Mouse (Mus musculus) CH12.LX (cell line): ENCODE data around the gene Trove2. TPM values are rescaled to one million over a fixed set of nuclear protein-coding genes. Genes with fewer than 3 reads are reported as not detected.

ENCODE experiments used
- DNase-seq: peaks from one replicate; pipeline ENCODE4 v3.0.0-alpha.2; 2013; ENCODE audit errors: extremely low read depth
- H3K27ac ChIP-seq: 2 replicates; pipeline ENCODE4 v1.5.1; 2012; ENCODE audit warnings: low read depth, mild to moderate bottlenecking, control low read depth, moderate library complexity; ENCODE audit not compliant: insufficient read depth
- H3K27me3 ChIP-seq: replicated peaks from 2 replicates; pipeline ENCODE3; 2012; ENCODE audit warnings: inconsistent platforms
- H3K36me3 ChIP-seq, 2 experiments: replicated peaks in 1 of 2; 2 replicates each; pipeline versions ENCODE3 to v1.6.1; 2012; ENCODE audit warnings: inconsistent platforms in 1 of 2, low read length in 1 of 2, mild to moderate bottlenecking in 1 of 2, mixed read lengths in 1 of 2, moderate library complexity in 1 of 2; ENCODE audit not compliant: control insufficient read depth in 1 of 2, insufficient read depth in 1 of 2
- H3K4me1 ChIP-seq, 2 experiments: 2 replicates each; pipeline ENCODE4 v1.6.1; 2012; ENCODE audit warnings: inconsistent platforms in 1 of 2, moderate library complexity in 1 of 2; ENCODE audit not compliant: insufficient read depth in 2 of 2, control insufficient read depth in 1 of 2
- H3K4me2 ChIP-seq: 2 replicates; pipeline ENCODE4 v1.6.1; 2012; ENCODE audit warnings: low read depth, mild to moderate bottlenecking, control low read depth; ENCODE audit not compliant: poor library complexity, insufficient read depth, severe bottlenecking
- H3K4me3 ChIP-seq, 3 experiments: fragments of 150-350 bp in 1 of 3; sonication (generic) in 1 of 3; replicated peaks in 1 of 3; 2 replicates each; pipeline versions ENCODE3 to v1.5.1; 2011 to 2012; ENCODE audit warnings: low read depth in 2 of 3, low read length in 2 of 3, mild to moderate bottlenecking in 2 of 3, moderate library complexity in 2 of 3, control low read depth in 1 of 3, improper control_type of control experiment in 1 of 3, inconsistent platforms in 1 of 3, mixed read lengths in 1 of 3; ENCODE audit not compliant: poor library complexity in 1 of 3
- H3K79me2 ChIP-seq: replicated peaks from 2 replicates; pipeline ENCODE4 v1.6.1; 2012; ENCODE audit warnings: mild to moderate bottlenecking, moderate library complexity; ENCODE audit not compliant: control insufficient read depth, poor library complexity, insufficient read depth, severe bottlenecking; ENCODE audit errors: extremely low read depth
- H3K9ac ChIP-seq: 2 replicates; pipeline ENCODE4 v1.6.1; 2012; ENCODE audit warnings: low read depth, mild to moderate bottlenecking, control low read depth, moderate library complexity; ENCODE audit not compliant: insufficient read depth
- H3K9me3 ChIP-seq: replicated peaks from 2 replicates; pipeline ENCODE3; 2012; ENCODE audit warnings: low read length, inconsistent platforms, mixed read lengths
- BHLHE40 ChIP-seq: IDR thresholded peaks from 2 replicates; pipeline ENCODE4 v1.6.1; 2011; ENCODE audit warnings: mild to moderate bottlenecking, low read depth, low read length, improper control_type of control experiment
- CHD1 ChIP-seq: IDR thresholded peaks from 2 replicates; pipeline ENCODE4 v1.6.1; 2012; ENCODE audit warnings: low read depth, low read length, improper control_type of control experiment, inconsistent platforms
- CHD2 ChIP-seq: IDR thresholded peaks from 2 replicates; pipeline ENCODE4 v1.6.1; 2011; ENCODE audit warnings: low read length, improper control_type of control experiment
- CTCF ChIP-seq, 2 experiments: IDR thresholded peaks in 1 of 2; conservative IDR thresholded peaks in 1 of 2; 2 replicates each; pipeline ENCODE4 v1.5.1; 2011 to 2012; ENCODE audit warnings: low read depth in 2 of 2, low read length in 2 of 2, improper control_type of control experiment in 1 of 2, inconsistent platforms in 1 of 2, mild to moderate bottlenecking in 1 of 2, moderate library complexity in 1 of 2
- E2F4 ChIP-seq: IDR thresholded peaks from 2 replicates; pipeline ENCODE4 v1.6.1; 2011; ENCODE audit warnings: low read depth, low read length, improper control_type of control experiment; ENCODE audit not compliant: insufficient replicate concordance
- ELF1 ChIP-seq: IDR thresholded peaks from 2 replicates; pipeline ENCODE4 v1.6.1; 2014; ENCODE audit warnings: low read depth, mild to moderate bottlenecking, inconsistent platforms, low read length, improper control_type of control experiment
- EP300 ChIP-seq: IDR thresholded peaks from 2 replicates; pipeline ENCODE4 v1.6.1; 2011; ENCODE audit warnings: low read length, improper control_type of control experiment
- ETS1 ChIP-seq: conservative IDR thresholded peaks from 2 replicates; pipeline ENCODE4 v1.6.1; 2012; ENCODE audit warnings: low read depth, mild to moderate bottlenecking, inconsistent platforms, low read length, improper control_type of control experiment, moderate library complexity
- GABPA ChIP-seq: IDR thresholded peaks from 2 replicates; pipeline ENCODE4 v1.6.1; 2012; ENCODE audit warnings: low read depth, low read length, improper control_type of control experiment, inconsistent platforms; ENCODE audit not compliant: insufficient replicate concordance
- HCFC1 ChIP-seq: IDR thresholded peaks from 2 replicates; pipeline ENCODE4 v1.6.1; 2012; ENCODE audit warnings: low read depth, mild to moderate bottlenecking, inconsistent platforms, low read length, improper control_type of control experiment
- IRF4 ChIP-seq: IDR thresholded peaks from 2 replicates; pipeline ENCODE4 v1.6.1; 2014; ENCODE audit warnings: low read depth, mild to moderate bottlenecking, inconsistent platforms, low read length, improper control_type of control experiment
- JUN ChIP-seq: IDR thresholded peaks from 2 replicates; pipeline ENCODE4 v1.6.1; 2011; ENCODE audit warnings: low read depth, mild to moderate bottlenecking, low read length, improper control_type of control experiment, moderate library complexity; ENCODE audit not compliant: insufficient read depth
- JUND ChIP-seq: conservative IDR thresholded peaks from 2 replicates; pipeline ENCODE4 v1.6.1; 2011; ENCODE audit warnings: low read depth, low read length, improper control_type of control experiment
- KAT2A ChIP-seq: IDR thresholded peaks from 2 replicates; pipeline ENCODE4 v1.6.1; 2012; ENCODE audit warnings: low read length, improper control_type of control experiment, inconsistent platforms; ENCODE audit not compliant: insufficient replicate concordance
- MAFK ChIP-seq: IDR thresholded peaks from 2 replicates; pipeline ENCODE4 v1.6.1; 2011; ENCODE audit warnings: low read length, improper control_type of control experiment; ENCODE audit not compliant: insufficient replicate concordance
- MAX ChIP-seq: IDR thresholded peaks from 2 replicates; pipeline ENCODE4 v1.6.1; 2011; ENCODE audit warnings: low read length, improper control_type of control experiment
- MEF2A ChIP-seq: IDR thresholded peaks from 2 replicates; pipeline ENCODE4 v1.6.1; 2014; ENCODE audit warnings: low read depth, mild to moderate bottlenecking, inconsistent platforms, low read length, improper control_type of control experiment, borderline replicate concordance
- MXI1 ChIP-seq: IDR thresholded peaks from 2 replicates; pipeline ENCODE4 v1.6.1; 2011; ENCODE audit warnings: mild to moderate bottlenecking, low read depth, low read length, improper control_type of control experiment
- MYC ChIP-seq: IDR thresholded peaks from 2 replicates; pipeline ENCODE4 v1.6.1; 2011; ENCODE audit warnings: low read depth, mild to moderate bottlenecking, improper control_type of control experiment, low read length
- NELFE ChIP-seq: IDR thresholded peaks from 2 replicates; pipeline ENCODE4 v1.6.1; 2011; ENCODE audit warnings: low read depth, low read length, improper control_type of control experiment
- NRF1 ChIP-seq: IDR thresholded peaks from 2 replicates; pipeline ENCODE4 v1.6.1; 2014; ENCODE audit warnings: low read depth, mild to moderate bottlenecking, inconsistent platforms, low read length, improper control_type of control experiment, moderate library complexity
- PAX5 ChIP-seq: IDR thresholded peaks from 2 replicates; pipeline ENCODE4 v1.6.1; 2012; ENCODE audit warnings: low read length, inconsistent platforms, mixed read lengths
- POLR2A ChIP-seq: IDR thresholded peaks from 2 replicates; pipeline ENCODE4 v1.6.1; 2011; ENCODE audit warnings: low read depth, mild to moderate bottlenecking, improper control_type of control experiment, low read length
- POLR2AphosphoS2 ChIP-seq: IDR thresholded peaks from 2 replicates; pipeline ENCODE4 v1.6.1; 2011; ENCODE audit warnings: low read depth, low read length, improper control_type of control experiment
- RAD21 ChIP-seq: IDR thresholded peaks from 2 replicates; pipeline ENCODE4 v1.6.1; 2011; ENCODE audit warnings: low read depth, mild to moderate bottlenecking, low read length, improper control_type of control experiment, moderate library complexity
- SIN3A ChIP-seq: IDR thresholded peaks from 2 replicates; pipeline ENCODE4 v1.6.1; 2012; ENCODE audit warnings: low read length, improper control_type of control experiment, inconsistent platforms
- SMC3 ChIP-seq: IDR thresholded peaks from 2 replicates; pipeline ENCODE4 v1.6.1; 2011; ENCODE audit warnings: low read depth, low read length, improper control_type of control experiment
- TBP ChIP-seq: conservative IDR thresholded peaks from 2 replicates; pipeline ENCODE4 v1.6.1; 2011; ENCODE audit warnings: low read depth, low read length, improper control_type of control experiment
- TCF12 ChIP-seq: IDR thresholded peaks from 2 replicates; pipeline ENCODE4 v1.6.1; 2014; ENCODE audit warnings: low read depth, mild to moderate bottlenecking, inconsistent platforms, low read length, improper control_type of control experiment
- UBTF ChIP-seq: IDR thresholded peaks from 2 replicates; pipeline ENCODE4 v1.6.1; 2012; ENCODE audit warnings: low read depth, mild to moderate bottlenecking, inconsistent platforms, low read length, improper control_type of control experiment, moderate library complexity
- USF1 ChIP-seq: IDR thresholded peaks from 2 replicates; pipeline ENCODE4 v1.6.1; 2014; ENCODE audit warnings: low read depth, mild to moderate bottlenecking, inconsistent platforms, low read length, improper control_type of control experiment
- USF2 ChIP-seq: conservative IDR thresholded peaks from 2 replicates; pipeline ENCODE4 v1.6.1; 2011; ENCODE audit warnings: low read depth, low read length, improper control_type of control experiment
- ZC3H11A ChIP-seq: IDR thresholded peaks from 2 replicates; pipeline ENCODE4 v1.6.1; 2012; ENCODE audit warnings: low read depth, mild to moderate bottlenecking, inconsistent platforms, low read length, improper control_type of control experiment
- ZKSCAN1 ChIP-seq: IDR thresholded peaks from 2 replicates; pipeline ENCODE4 v1.6.1; 2012; ENCODE audit warnings: low read depth, inconsistent platforms, low read length, improper control_type of control experiment, borderline replicate concordance
- ZMIZ1 ChIP-seq: IDR thresholded peaks from 2 replicates; pipeline ENCODE4 v1.6.1; 2012; ENCODE audit warnings: low read depth, mild to moderate bottlenecking, inconsistent platforms, low read length, improper control_type of control experiment
- ZNF384 ChIP-seq: IDR thresholded peaks from 2 replicates; pipeline ENCODE4 v1.6.1; 2012; ENCODE audit warnings: low read depth, low read length, improper control_type of control experiment, inconsistent platforms
- dilution Hi-C: fragments of 300-500 bp; cut with MboI; formaldehyde crosslinking; loops from 2 replicates; pipeline ENCODE4 v1.14.3; 2020; ENCODE audit warnings: low sequenced_read_pairs; ENCODE audit not compliant: extremely low pct_unique_long_range_greater_than_20kb, extremely low pct_ligation_motif_present
- in situ Hi-C: fragments of 300-500 bp; cut with MboI; formaldehyde crosslinking; loops from 3 replicates; pipeline ENCODE4 v1.14.3; 2019; ENCODE audit warnings: low sequenced_read_pairs, low pct_ligation_motif_present, low pct_unique_long_range_greater_than_20kb, mixed read lengths
- polyA plus RNA-seq: library from polyadenylated mRNA; unstranded; fragments of >175 nt; gene quantifications from 2 replicates; pipeline ENCODE4 v1.2.1, GENCODE M21; 2012; ENCODE audit warnings: low read depth; ENCODE audit not compliant: insufficient read length
- total RNA-seq, 2 experiments: library from RNA; depleted of rRNA; stranded (reverse); fragments of 300-350 nt in 1 of 2; fragments of >200 nt in 1 of 2; gene quantifications; 2 replicates each; pipeline ENCODE4 v1.2.3; 2012 to 2014

Gene Trove2
- total RNA-seq (2012; rRNA removed) (7.0 and 7.5 TPM in 2 replicates), total RNA-seq (2014; rRNA removed) (6.6 and 8.4 TPM in 2 replicates), polyA plus RNA-seq (3.4 and 3.8 TPM in 2 replicates)

- in situ Hi-C loops (loop anchor here (25.0 kb wide), 2 partner anchors 411 to 586 kb away; partner anchors contain the start of gene Rgs13), dilution Hi-C loops (no loop called here)
- TF ChIP-seq IRF4 (peak; percentile 88), GABPA (peak; percentile 90), ZC3H11A (no peak), CHD2 (peak; percentile 45; the same call in 1 of the 2 replicates), USF1 (peak; percentile 74), ZMIZ1 (peak; percentile 82), UBTF (0 out of 2 replicates have a peak, but pooled peaks have one; percentile 41), MXI1 (peak; percentile 90), NRF1 (peak; percentile 46), NELFE (peak; percentile 95), USF2 (no peak), ZNF384 (no peak), SMC3 (peak; percentile 21), HCFC1 (peak; percentile 92), BHLHE40 (peak; percentile 82), ZKSCAN1 (no peak), E2F4 (peak; percentile 82; the same call in 1 of the 2 replicates), MAFK (peak; percentile 45; the same call in 1 of the 2 replicates), KAT2A (peak; percentile 93), EP300 (0 out of 2 replicates have a peak, but pooled peaks have one; percentile 40), MAX (peak; percentile 70; the same call in 1 of the 2 replicates), JUND (no peak), PAX5 (no peak), POLR2A (peak; percentile 95), ETS1 (peak; percentile 46), MEF2A (peak; percentile 84), POLR2AphosphoS2 (peak; percentile 83), MYC (0 out of 2 replicates have a peak, but pooled peaks have one; percentile 61), ELF1 (peak; percentile 88), TCF12 (peak; percentile 95), CHD1 (no peak), CTCF (conservative IDR thresholded peaks at IDR 0.05 in 1 of 2, IDR thresholded peaks at IDR 0.05 in 1 of 2; ENCODE audit: low read depth in 2 of 2, low read length in 2 of 2) (peak in 1 of 2 experiments; percentile 89; a peak in 2 of 4 replicates), JUN (no peak), SIN3A (peak; percentile 94; the same call in 1 of the 2 replicates), RAD21 (no peak), TBP (no peak)
Measured at GRCm38 (mm10) chr1:143776446-143777411, at the start of gene Trove2, which contains the start of gene Uchl5. Gene Trove2 (minus strand): TSS chr1:143777068. Gene Uchl5 (plus strand): TSS chr1:143777272.

More at GRCm38 (mm10) chr1:143776446-143777411, at the start of gene Trove2, which contains the start of gene Uchl5:
- peaks cover 42% of the 10 kb centered on the region for H3K79me2 ChIP-seq
- H3K9ac ChIP-seq, result peak within 1 kb of the TSS; percentile 83
- peak within 1 kb of the TSS; percentile 80 for H3K4me2 ChIP-seq
- peak within 1 kb of the TSS; percentile 85 to 97 (median 93) for H3K4me3 ChIP-seq
- H3K36me3 ChIP-seq, result peaks cover 0 to 16% of the 10 kb centered on the region in 2 experiments
- H3K27ac ChIP-seq, result peak within 1 kb of the TSS; percentile 35
- peaks cover 2% of the 10 kb centered on the region for H3K27me3 ChIP-seq
- H3K9me3 ChIP-seq, result no peaks in the 10 kb centered on the region
- DNase-seq, result peak; percentile 97
- H3K4me1 ChIP-seq, result peaks cover 0 to 23% of the 10 kb centered on the region in 2 experiments; a peak in 2 of 4 replicates
